Mouse (Mus musculus) stomach, embryonic 16.5 days (tissue): Measurements from ENCODE around the gene H2-Q4. TPM values are rescaled to one million over a fixed set of nuclear protein-coding genes. Genes with fewer than 3 reads are reported as not detected.
A peak's percentile ranks its signal among the peaks of the same experiment; 100 is the strongest.
"Not testable (repeated sequence)": the region's sequence is repeated elsewhere in the genome, so short reads cannot be mapped to it uniquely, and the experiment has no call there.

ENCODE experiments used
- ATAC-seq: fragments of 200-750 bp; cut with Nextera tagmentation; 2 replicates; pipeline ENCODE4 v1.8.0; 2017; ENCODE audit warnings: moderate number of reproducible peaks, moderate TSS enrichment; ENCODE audit not compliant: insufficient read depth, low FRiP score
- H3K27ac ChIP-seq: fragments of 300-500 bp; sonication (generic); 2 replicates; pipeline ENCODE4 v1.5.1; 2014; ENCODE audit warnings: low read length
- H3K27me3 ChIP-seq: fragments of 300-500 bp; sonication (generic); 2 replicates; pipeline ENCODE4 v1.6.1; 2014; ENCODE audit warnings: low read length, control low read depth, mixed read lengths; ENCODE audit not compliant: control insufficient read depth, insufficient read depth
- H3K36me3 ChIP-seq: fragments of 300-500 bp; sonication (generic); 2 replicates; pipeline ENCODE4 v1.6.1; 2014; ENCODE audit warnings: low read length; ENCODE audit not compliant: control insufficient read depth, insufficient read depth
- H3K4me1 ChIP-seq: fragments of 300-500 bp; sonication (generic); 2 replicates; pipeline ENCODE4 v1.6.1; 2014; ENCODE audit warnings: low read length, control low read depth, mixed read lengths; ENCODE audit not compliant: control insufficient read depth, insufficient read depth
- H3K4me2 ChIP-seq: fragments of 300-500 bp; sonication (generic); 2 replicates; pipeline ENCODE4 v1.6.1; 2014; ENCODE audit warnings: low read depth, low read length, mixed read lengths
- H3K4me3 ChIP-seq: fragments of 300-500 bp; sonication (generic); replicated peaks from 2 replicates; pipeline ENCODE4 v1.5.1; 2014; ENCODE audit warnings: mild to moderate bottlenecking, low read length
- H3K9ac ChIP-seq: fragments of 300-500 bp; sonication (generic); 2 replicates; pipeline ENCODE4 v1.6.1; 2014; ENCODE audit warnings: low read length
- H3K9me3 ChIP-seq: fragments of 300-500 bp; sonication (generic); replicated peaks from 2 replicates; pipeline ENCODE4 v1.6.1; 2016; ENCODE audit warnings: low read length, control low read depth; ENCODE audit not compliant: control insufficient read depth
- WGBS: fragments of 180-500 bp; shearing (Covaris S2); extraction: QIAGEN DNeasy Blood & Tissue Kit; methylation state at CpG from one replicate; pipeline ENCODE4 v1.1.7; 2014; 5-methylcytosine and 5-hydroxymethylcytosine counted together
- polyA plus RNA-seq: library from polyadenylated mRNA; unstranded; fragments of >200 nt; fragmentation: Nextera tagmentation; extraction: Ambion mirVana; gene quantifications from 2 replicates; pipeline ENCODE4 v1.2.1, GENCODE M21; 2015

The H2-Q4 gene
- 2.2 and 2.6 TPM in 2 replicates for polyA plus RNA-seq

DNA sequence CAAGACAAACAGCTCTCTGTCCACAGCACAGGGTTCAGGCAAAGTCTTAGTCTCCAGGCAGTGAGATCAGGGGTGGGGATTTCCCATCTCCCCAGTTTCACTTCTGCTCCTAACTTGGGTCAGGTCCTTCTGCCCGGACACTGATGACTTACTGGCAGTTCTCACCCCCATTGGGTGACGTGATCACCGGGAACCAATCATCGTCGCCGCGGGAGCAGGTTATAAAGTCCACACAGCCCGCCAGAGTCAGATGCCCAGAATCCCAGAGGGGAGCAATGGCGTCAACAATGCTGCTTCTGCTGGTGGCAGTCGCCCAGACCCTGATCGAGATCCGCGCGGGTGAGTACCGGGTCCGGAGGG lies at the start of gene H2-Q4:
H2-Q4 (plus strand) TSS at position 249 of the 360 bp plus-strand sequence.
- Histone ChIP-seq H3K27ac (no peak within 1 kb of the TSS), H3K27me3 (no peaks in the 10 kb centered on the region; the same call in 1 of the 2 replicates)

DNA sequence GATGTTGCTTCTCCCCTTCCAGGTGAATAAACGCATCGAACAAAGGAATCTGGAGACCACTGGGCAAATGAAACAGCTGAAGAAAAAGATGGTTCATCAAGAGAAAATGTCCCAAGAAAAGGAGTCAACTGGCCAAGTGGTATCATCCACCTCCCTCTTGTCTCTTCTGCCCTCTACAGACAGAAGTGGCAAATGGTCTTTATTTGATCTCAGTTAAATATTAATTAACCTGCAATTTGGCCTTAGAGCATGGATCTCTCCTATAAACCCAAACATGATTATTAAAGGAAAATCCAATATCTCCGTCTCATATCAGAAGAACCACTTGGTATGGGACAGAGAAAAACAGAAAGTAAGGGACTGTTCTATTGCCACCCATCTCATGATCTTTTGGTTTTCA lies 49.7 kb upstream of the H2-Q4 start:
- not testable (repeated sequence) for H3K27ac ChIP-seq, H3K4me3 ChIP-seq, ATAC-seq, H3K36me3 ChIP-seq, H3K4me1 ChIP-seq, H3K27me3 ChIP-seq, H3K9ac ChIP-seq, H3K4me2 ChIP-seq, H3K9me3 ChIP-seq
- WGBS = 54% methylated on average over 3 of the region's 3 CpGs

More for the DNA sequence above, at the start of gene H2-Q4:
- Histone ChIP-seq H3K9me3 (no peaks in the 10 kb centered on the region), H3K9ac (peak within 1 kb of the TSS; percentile 76), H3K4me2 (peak within 1 kb of the TSS; percentile 96), H3K36me3 (no peaks in the 10 kb centered on the region), H3K4me1 (no peaks in the 10 kb centered on the region), H3K4me3 (peak within 1 kb of the TSS; percentile 64)
- WGBS = under 1% methylated on average over 16 of the region's 16 CpGs
- ATAC-seq = peak; percentile 95

DNA sequence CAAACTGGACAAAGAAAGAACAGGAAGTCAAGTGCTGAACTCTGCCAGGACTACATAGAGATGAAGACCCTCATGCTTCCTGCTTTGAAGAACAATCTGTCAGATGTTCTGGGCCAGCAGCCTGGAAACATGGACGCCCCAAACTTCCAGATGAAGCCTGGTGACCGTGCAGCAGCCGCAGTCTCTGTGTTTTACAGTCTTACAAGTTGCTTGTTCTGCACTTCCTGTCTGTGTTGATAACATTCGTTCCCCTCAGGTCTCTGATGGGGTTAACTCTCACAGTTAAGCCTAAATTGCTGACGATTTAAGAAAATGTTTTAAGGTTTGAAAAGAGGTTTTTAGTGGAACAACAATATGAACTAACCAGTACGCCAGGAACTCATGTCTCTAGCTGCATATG lies 47.9 kb upstream of the H2-Q4 start:
- ATAC-seq, H3K36me3 ChIP-seq: not testable (repeated sequence)
- WGBS = 59% methylated on average over 6 of the region's 6 CpGs

DNA sequence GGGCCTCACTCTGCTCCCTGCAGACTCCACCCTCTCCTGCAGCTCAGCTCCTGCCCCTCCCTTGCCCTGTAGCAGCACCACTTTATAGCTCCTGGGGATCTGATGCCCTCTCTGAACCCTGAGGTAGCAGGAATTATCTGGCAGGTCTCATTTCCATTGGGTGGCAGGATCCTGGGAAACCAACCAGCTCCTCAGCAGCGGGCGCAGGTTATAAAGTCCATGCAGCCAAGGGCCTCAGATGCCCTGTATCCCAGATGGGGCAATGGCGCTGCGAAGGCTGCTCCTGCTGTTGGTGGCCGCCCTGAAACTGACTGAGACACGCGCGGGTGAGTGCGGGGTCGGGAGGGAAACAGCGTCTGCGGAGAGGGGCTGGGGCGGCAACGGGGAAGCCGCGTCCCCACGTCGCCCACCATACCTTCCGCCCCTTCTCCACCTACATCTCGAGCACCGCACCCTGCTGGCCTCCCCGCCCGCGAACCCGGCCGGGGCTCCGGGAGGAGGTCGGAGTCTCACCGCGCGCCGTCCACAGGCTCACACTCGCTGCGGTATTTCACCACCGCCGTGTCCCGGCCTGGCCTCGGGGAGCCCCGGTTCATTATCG lies 37.2 kb upstream of the H2-Q4 start, which contains the start of gene H2-Q2:
H2-Q2 (plus strand) TSS at position 172 of the 601 bp plus-strand sequence.
- peak; percentile 44 for ATAC-seq
- H3K36me3 ChIP-seq = no peaks in the 10 kb centered on the region
- WGBS = under 1% methylated on average over 39 of the region's 40 CpGs
- peak within 1 kb of the TSS; percentile 48 for H3K9ac ChIP-seq
- no peaks in the 10 kb centered on the region for H3K9me3 ChIP-seq
- 0 out of 2 replicates have a peak, but pooled peaks cover 3% of the 10 kb centered on the region for H3K4me1 ChIP-seq
- H3K4me2 ChIP-seq = peak within 1 kb of the TSS; percentile 71
- H3K27ac ChIP-seq = no peak within 1 kb of the TSS
- H3K27me3 ChIP-seq = peaks cover 24% of the 10 kb centered on the region
- peak within 1 kb of the TSS; percentile 50 for H3K4me3 ChIP-seq

More for the DNA sequence above, 47.9 kb upstream of the H2-Q4 start:
- H3K4me3 ChIP-seq, H3K4me1 ChIP-seq, H3K27ac ChIP-seq, H3K9ac ChIP-seq, H3K27me3 ChIP-seq, H3K4me2 ChIP-seq, H3K9me3 ChIP-seq: not testable (repeated sequence)

DNA sequence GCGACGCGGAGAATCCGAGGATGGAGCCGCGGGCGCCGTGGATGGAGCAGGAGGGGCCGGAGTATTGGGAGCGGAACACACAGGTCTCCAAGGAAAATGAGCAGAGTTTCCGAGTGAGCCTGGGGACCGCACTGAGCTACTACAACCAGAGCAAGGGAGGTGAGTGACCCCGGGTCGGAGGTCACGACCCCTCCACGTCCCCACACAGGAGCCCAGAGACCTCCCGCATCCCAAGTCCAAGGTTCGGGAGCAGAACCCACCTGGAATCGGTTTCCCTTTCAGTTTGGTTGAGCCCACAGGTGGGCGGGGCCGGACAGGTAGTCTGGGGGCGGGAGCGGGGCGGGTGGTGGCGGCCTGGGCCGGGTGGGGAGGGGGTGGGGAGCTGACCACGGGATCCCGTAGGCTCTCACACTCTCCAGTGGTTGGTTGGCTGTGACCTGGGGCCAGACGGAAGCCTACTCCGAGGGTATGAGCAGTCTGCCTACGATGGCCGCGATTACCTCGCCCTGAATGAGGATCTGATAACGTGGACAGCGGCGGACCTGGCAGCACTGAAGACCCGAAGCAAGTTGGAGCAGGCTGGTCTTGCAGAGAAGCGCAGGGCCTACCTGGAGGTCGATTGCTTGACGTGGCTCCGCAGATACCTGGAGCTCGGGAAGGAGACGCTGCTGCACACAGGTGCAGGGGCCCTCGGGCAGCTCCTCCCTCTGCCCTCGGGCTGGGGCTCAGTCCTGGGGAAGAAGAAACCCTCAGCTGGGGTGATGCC lies 36.5 kb upstream of the H2-Q4 start:
- peak overlapping the region; percentile 48 for H3K9ac ChIP-seq
- 3% methylated on average over 46 of the region's 46 CpGs for WGBS
- peak; percentile 81 for ATAC-seq
- 0 out of 2 replicates have a peak, but pooled peaks cover 3% of the 10 kb centered on the region for H3K4me1 ChIP-seq
- H3K27ac ChIP-seq = no peak overlapping the region
- peaks cover 24% of the 10 kb centered on the region for H3K27me3 ChIP-seq
- peak overlapping the region; percentile 71 for H3K4me2 ChIP-seq
- H3K9me3 ChIP-seq = no peaks in the 10 kb centered on the region
- H3K4me3 ChIP-seq = peak overlapping the region; percentile 50
- H3K36me3 ChIP-seq = no peaks in the 10 kb centered on the region

DNA sequence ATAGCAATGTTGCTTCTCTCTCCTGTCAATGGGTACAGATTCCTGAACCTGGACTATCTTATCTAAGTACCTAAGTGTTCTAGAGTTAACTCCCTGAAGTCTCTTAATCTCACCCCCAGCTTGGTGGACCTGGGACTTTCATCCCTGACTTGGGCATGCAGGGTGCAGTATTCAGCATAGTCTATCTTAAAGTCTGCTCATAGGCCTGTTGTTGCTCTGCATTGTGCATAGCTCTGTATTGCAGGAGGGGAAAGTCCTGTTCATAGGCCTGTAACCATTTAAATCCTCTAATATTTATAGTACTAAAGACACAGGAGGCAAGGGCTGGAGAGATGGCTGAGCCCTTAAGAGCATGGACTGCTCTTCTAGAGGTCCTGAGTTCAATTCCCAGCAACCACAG lies 31.8 kb upstream of the H2-Q4 start:
- H3K27ac ChIP-seq, H3K9ac ChIP-seq, H3K36me3 ChIP-seq, H3K4me2 ChIP-seq, H3K4me3 ChIP-seq, H3K9me3 ChIP-seq, H3K4me1 ChIP-seq, ATAC-seq: not testable (repeated sequence)
- H3K27me3 ChIP-seq = peaks cover 11% of the 10 kb centered on the region

DNA sequence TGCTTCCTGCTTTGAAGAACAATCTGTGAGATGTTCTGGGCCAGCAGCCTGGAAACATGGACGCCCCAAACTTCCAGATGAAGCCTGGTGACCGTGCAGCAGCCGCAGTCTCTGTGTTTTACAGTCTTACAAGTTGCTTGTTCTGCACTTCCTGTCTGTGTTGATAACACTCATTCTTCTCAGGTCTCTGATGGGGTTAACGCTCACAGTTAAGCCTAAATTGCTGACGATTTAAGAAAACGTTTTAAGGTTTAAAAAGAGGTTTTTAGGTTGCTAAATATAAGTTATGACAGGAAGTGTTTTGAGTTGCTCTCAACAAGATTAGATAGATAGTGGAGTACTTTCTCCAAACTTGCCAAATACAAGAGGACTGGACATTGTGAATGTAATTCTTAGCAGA lies 26.1 kb upstream of the H2-Q4 start:
- 45% methylated on average over 6 of the region's 6 CpGs for WGBS
- not testable (repeated sequence) for H3K9me3 ChIP-seq, H3K27me3 ChIP-seq, ATAC-seq, H3K4me3 ChIP-seq, H3K9ac ChIP-seq, H3K4me2 ChIP-seq, H3K4me1 ChIP-seq, H3K36me3 ChIP-seq, H3K27ac ChIP-seq

DNA sequence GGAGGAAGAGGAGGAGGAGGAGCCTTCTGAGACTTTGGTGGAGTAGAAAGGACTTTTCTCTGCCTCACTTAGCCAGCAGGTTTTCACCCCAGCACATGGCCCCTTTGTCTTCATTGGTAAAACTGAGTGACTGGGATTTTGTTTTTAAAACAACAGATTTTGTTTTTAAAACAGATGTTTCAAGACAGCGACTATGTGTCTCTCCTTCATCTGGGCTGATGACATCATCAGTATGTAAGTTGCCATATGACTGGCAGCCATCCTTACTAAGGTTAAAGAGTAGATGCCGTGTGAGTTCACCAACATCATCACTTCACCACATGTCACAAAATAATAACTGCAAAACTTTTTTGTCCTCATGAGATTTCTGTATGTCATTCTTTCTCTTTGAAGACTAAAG lies 25.3 kb upstream of the H2-Q4 start:
- no peak for ATAC-seq
- WGBS = 74% methylated on average over 2 of the region's 2 CpGs
- Histone ChIP-seq H3K36me3 (no peaks in the 10 kb centered on the region), H3K27me3 (peaks cover 5% of the 10 kb centered on the region; the same call in 1 of the 2 replicates), H3K4me2 (no peak overlapping the region), H3K9me3 (no peaks in the 10 kb centered on the region), H3K4me1 (peaks cover 4% of the 10 kb centered on the region), H3K27ac (no peak overlapping the region), H3K4me3 (no peak overlapping the region), H3K9ac (no peak overlapping the region)

DNA sequence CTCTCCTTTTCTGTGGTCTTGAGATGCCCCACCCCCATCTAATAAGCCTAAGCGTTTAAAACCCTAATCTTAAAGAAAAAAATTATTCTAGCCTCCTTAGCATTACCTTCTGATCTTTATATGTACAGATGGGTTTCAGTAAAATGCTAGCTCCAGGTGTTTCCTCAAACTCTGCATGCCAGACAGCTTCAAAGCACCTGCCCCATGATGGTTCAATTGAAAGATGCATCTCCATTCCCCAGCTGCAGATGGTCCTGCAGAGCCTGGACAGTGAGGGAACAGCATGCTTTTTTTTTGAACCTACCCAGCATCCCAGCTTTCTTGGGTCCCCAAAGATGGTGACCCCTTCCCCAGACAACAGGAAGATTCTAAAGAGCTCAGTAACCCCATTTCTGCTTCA lies 22.3 kb upstream of the H2-Q4 start:
- Histone ChIP-seq H3K27ac (no peak overlapping the region), H3K4me3 (no peak overlapping the region), H3K9me3 (no peaks in the 10 kb centered on the region), H3K9ac (no peak overlapping the region), H3K36me3 (no peaks in the 10 kb centered on the region), H3K4me1 (peaks cover 4% of the 10 kb centered on the region), H3K27me3 (peaks cover 5% of the 10 kb centered on the region; the same call in 1 of the 2 replicates), H3K4me2 (no peak overlapping the region)
- 21% methylated on average over 1 of the region's 1 CpGs for WGBS
- ATAC-seq = no peak
